Mouse (Mus musculus): Measurements from ENCODE around the gene Lztfl1.
"Not testable (repeated sequence)": the region's sequence is repeated elsewhere in the genome, so short reads cannot be mapped to it uniquely, and the experiment has no call there.

Gene Lztfl1

DNA sequence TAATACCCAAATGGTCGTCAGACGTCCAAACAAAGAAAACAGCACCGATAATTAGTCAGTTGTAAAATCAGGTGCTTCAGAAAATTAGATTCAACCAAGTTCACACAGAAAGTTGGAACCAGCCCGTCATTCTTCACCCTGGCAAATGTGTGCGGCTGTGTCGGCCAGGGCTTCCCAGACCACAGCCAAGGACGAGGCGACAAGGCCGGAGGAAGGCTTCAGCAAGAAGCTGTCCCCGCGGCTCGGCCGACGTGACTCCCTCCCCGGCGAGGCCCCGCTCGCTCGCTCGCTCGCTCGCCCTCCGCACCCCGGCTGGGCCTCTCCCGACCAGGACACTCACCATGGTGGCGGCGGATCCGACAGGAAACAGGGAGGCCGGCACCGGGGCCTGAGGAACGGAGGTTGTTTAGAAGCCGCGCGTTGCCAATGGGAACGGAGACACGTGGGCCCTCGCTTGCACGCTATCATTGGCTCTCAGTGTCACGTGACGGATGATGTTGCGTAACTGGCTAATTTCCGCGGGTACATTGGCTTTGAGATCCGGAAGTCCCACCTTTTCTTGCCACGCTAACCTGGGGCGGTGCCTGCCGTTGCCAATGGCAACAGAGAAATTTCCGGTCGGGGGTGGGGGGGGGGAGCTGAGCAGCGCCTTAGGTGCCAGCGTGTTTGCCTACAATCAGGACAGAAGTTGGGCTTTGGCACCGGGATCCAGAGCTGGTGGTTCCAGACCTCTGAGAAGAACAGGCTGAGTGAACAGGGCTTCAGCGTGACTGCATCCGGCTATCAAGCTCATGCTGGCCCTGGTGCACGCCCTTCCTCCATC lies at the start of gene Lztfl1:
Lztfl1 (minus strand) TSS at position 512 of the 823 bp plus-strand sequence.
- peak; percentile 98 for DNase-seq (ENCODE audit: low spot score)

DNA sequence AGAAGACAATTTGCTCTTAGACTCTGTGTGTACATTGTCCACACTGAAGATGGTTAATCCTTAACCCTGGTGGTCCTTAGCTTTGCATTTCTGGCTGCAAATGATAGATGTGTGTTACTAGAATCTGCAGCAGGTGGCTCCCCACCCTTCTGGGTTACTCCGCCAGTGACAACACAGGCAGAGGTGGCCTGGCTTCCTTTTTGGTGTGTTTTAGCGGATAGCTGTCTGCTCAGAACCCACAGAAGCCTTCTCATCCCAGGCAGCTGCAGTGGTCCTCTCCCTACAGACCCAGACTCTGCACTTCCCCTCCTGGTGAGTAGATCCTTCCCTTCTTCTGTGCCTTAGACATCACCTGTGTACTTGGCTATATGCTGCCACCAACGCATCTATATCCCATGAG lies 49.5 kb upstream of the Lztfl1 start:
- no peak for DNase-seq (ENCODE audit: low spot score)

DNA sequence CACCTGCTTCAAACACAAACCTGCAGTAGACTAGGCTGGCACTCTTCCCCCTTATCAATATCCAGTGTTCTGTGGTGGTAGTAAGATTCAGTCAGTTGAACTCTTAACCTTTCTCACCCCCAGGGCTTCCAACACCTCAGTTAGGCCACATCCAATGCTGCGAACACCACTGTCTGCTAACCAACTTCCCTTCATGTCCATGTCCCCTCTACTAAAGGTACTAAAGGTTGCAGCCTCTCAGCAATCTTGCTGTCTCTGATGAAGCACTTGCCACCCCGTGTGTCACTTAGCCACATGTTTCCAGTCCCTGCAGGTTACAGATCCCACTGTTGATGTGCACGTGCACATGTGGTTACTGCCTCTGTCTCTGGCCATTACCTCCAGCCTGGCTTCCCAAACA lies 46.3 kb upstream of the Lztfl1 start:
- no peak for DNase-seq (ENCODE audit: low spot score)

DNA sequence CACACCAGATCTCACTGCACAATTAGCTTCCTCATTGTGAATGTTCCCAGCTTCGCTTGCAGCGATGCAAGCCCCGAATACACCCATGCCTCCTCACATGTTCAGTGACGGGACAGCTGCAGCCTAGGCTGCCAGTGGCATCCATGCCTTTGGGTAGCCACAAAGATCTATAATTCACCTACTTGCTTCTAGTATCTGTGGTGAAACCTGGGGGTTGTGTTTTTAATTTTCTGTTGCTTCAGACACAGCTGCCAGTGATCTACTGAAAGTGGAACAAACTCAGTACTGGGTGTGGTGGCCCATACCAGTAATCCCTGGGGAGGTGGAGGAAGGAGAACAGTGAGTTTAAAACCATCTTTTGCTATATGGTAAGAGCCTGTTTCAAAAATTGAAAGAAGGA lies 45.4 kb upstream of the Lztfl1 start:
- DNase-seq (ENCODE audit: low spot score), result no peak

DNA sequence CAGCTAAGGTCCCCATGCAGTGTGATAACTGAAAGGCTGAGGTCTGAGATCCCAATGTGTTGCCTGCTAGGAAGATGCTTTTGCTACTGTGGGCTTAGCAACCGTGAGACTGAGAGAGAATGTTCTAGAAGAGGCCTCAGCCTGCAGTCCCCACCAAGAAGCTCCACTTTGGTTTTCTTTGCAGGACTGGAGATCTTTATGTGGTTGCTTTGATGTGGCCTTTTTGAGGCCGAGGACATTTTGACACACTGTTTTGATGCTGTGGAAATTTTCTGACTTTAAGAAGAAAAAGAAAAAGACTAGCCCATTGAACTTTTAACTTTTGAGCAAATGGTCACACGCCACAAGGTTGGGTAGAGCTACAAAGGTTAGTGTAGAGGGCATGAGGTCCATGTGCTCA lies 43.3 kb upstream of the Lztfl1 start:
- DNase-seq (ENCODE audit: low spot score), result no peak

DNA sequence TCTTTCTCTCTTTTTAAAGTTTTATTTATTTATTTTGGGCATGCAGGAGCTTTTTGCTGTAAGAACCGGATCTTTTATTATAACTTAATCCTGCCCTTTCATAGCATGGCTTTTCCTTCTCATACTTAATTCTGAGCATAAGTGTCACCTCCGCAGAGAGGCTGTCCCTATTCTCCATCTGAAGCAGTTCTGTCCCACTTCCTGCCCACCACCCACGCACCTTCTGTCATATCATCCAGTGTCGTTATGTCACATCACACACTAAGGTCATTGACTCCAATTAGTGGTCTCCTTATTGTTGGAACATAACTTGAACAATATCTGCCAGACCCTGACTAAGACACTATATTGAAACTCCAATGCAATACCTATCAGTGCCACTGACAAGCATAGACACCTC lies 41.1 kb upstream of the Lztfl1 start:
- DNase-seq (ENCODE audit: low spot score), result no peak

DNA sequence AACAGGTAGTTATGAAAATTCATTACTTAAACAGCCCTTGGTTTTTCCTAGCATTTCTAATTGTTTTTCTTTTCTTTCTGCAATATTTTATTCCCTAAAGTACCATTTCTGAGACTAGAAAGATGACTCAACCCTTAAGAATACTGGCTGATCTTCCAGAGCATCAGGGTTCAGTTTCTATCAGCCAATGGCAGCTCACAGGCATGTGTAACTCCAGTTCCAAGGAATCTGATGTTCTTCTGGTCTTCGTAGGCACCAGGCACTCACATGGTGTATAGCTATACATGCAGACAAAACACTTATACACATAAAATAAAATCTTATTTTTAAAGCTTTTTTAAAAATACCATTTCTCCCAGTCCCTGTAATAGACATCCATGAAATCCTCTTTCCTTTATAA lies 40.7 kb upstream of the Lztfl1 start:
- no peak for DNase-seq (ENCODE audit: low spot score)

DNA sequence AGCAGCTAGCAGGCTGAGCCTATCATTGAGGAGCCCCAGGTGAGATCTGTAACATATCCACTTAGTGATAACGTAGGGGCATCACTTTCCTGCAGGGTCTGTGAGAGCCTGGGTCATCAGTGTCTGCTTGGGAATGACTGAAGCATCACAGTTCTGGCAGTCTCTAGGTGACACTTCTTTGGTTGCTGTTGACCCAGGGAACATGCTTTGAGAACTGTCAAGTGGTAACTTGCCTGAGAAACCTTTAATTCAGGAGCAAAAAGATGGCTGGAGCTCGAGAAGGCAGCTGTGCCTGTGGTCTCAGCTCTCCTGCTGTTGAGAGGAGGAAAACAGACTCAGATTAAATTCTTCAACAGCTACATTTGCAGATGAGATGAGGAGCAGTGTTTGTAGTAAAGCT lies 39.8 kb upstream of the Lztfl1 start:
- DNase-seq (ENCODE audit: low spot score), result no peak

DNA sequence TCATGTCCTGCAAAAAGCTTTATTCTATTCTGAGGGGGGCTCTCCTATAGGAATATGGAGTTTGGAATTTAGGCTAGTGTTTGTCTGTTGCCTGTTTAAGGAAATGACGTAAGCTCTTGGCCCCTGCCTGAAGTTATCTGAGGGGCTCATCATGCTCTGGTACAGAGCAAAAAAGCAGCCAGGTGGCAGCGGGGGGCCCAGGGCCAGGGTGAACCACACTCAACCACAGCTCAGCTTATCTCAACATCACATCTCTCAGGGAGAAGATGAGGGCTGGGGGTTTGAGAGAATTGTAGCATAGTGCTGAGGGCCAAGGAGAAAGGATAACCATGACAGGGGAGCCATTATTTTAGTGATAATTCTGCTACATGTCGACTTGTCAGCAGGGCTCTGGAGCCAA lies 39.3 kb upstream of the Lztfl1 start:
- no peak for DNase-seq (ENCODE audit: low spot score)

DNA sequence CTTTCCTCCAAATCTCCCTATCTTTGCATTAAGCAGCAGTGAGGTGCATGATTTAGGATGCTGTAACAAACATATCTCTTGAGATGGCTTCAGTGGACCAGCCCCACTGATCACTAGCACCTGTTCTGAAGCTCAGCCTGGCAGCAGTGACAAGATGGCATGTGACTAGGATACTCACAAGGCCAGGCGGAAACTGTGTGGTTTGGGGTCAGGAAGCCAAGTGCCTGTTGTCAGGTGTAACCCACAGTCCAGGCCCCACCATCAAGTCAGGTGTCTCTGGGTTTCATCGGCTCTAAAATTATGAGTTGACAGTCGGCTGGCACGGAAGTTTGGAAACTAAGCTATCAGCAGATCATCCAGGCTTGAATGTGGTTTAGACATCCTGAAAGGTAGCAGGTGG lies 36.8 kb upstream of the Lztfl1 start:
- DNase-seq (ENCODE audit: low spot score), result no peak

DNA sequence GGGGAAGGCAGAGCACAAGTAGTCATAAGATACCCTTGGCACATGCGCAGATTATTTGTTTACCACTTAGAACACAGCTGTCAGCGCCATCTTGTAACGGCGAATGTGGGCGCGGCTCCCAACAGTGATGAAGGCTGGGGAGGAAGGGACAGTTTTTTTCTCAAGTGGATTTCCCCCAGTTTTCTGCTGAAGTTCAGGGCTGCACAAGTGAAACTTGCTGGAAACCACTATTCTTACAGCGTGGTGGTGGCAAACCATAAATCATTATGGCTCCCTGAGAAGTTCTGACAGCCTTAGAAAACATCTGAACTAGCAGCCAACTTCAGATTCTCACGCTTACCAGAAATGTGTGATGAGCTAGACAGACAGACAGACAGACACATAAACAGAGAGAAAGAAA lies 32.2 kb upstream of the Lztfl1 start:
- DNase-seq (ENCODE audit: low spot score), result not testable (repeated sequence)

DNA sequence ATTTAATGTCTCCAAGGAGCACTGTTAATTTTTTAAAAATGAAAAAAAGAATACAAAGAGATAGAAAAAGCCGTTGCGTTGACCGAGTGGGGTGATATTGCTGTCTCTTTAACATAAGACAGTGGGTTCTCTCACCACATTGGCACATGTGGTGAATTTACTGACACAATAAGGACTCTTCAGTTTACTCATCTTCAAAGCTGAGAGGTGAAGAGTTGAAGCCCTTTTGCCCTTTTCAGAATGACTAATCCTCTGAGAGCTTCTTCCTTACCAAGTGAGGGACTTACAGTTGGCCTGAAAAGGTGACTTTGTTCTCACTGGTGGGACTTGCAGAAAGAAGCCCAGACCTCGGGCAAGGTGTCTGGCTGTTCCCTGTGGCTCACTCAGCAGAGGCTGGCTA lies 23.3 kb upstream of the Lztfl1 start:
- no peak for DNase-seq (ENCODE audit: low spot score)

DNA sequence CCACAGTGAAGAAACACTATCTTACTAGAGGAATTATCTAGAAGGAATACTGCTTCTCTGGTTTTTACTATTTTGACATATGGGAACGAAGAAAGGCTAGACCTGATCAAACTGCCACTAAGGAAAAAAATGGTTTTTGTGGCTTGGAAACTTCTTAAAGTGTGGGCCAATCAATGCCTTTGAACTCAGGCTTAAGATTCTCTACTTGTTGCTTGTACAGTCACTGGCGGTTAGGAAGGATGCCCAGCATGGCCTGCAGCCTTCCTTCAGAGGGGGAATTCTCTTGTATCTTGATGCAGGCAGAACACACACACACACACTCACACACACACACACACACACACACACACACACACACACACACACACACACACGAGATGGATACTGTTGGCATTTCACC lies 16.6 kb upstream of the Lztfl1 start:
- no peak for DNase-seq (ENCODE audit: low spot score)

DNA sequence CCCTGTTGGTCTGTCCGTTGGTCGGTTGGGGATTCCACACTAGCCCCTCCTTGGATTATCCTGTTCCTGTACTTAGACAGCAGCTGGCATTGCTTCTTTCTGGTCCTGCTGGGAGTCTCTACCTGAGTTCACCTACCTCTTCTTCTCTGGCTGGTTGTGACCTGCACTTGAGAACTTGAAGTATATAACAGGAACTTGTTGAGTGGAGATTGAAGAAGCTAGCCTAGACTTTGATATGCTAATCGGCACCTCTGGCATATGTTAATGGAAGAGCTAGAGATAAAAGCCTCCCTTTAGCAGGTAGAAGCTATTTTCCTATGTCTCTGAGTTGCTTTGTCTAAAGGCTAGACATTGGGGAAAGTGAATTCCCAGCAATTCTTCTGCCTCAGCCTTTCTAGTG lies 13.8 kb upstream of the Lztfl1 start:
- DNase-seq (ENCODE audit: low spot score), result no peak

DNA sequence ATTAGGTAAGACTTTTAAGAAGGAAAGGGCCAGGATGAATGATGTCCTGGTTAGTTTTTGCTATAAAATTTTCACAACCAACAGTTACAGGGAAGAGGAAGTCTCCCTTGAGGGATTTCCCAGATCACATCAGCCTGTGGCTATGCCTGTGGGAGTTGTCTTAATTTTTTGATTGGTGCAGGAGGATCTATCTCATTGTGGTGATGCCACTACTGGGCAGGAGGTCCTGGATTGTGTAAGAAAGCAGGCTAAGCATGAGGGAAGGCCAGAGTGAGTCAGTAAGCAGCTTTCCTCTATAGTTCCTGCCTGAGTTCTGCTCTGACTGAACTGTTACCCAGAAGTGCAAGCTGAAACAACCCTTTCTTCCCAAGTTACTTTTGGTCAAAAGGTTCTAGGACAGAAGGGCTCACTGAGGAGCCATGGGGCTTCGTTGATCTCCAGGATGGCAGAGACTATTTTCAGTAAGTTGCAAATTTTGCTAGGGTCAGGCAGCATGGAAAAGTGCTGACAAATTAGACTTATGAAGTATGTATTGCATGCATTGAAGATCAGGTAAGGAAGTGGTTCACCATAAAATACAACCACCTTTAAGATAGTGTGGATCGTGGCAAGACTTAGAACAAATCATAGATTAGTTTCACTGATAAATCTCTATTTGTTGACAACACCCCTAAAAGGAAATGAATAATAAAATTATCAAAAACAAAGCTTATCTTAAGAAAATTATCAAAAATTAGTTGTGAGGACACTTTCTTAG lies 5.4 kb upstream of the Lztfl1 start:
- DNase-seq (ENCODE audit: low spot score), result no peak

DNA sequence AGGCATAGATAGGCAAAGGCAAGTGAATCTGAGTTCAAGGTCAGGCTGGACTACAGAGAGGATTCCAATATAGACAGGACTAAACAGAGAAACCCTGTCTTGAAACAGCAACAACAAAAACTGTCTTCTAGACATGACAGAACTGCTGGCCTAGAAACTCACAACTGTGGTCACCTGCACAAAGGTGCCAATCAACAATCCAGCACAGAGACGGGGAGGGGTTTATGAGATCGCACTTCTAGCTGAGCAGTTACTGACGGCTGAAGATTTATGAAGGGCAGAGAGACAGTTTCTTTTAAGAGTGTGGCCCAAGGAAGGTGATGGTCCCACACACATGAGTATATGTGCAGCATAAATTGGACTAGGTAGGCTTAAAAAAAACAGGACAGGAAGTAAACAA lies 1.2 kb downstream of the Lztfl1 start:
- DNase-seq (ENCODE audit: low spot score), result no peak

DNA sequence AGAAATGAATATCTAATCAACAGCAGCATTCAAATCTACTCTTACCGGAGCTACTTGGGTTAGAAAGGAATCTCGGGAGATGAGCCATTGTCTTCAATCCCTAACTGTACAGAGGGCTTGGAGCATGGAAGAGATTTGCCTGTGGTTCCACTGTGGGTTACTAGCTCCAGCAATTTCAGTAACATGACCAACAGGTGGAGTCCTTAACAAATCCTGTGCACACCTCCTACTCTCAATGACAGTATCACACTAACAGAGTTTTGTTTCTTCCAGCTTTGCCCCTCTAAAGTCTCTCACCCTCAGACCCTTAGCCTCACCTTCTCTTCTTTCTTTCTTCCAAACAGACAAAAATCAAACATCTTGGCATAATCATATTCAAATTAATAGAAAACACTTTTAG lies 4.4 kb downstream of the Lztfl1 start:
- no peak for DNase-seq (ENCODE audit: low spot score)

DNA sequence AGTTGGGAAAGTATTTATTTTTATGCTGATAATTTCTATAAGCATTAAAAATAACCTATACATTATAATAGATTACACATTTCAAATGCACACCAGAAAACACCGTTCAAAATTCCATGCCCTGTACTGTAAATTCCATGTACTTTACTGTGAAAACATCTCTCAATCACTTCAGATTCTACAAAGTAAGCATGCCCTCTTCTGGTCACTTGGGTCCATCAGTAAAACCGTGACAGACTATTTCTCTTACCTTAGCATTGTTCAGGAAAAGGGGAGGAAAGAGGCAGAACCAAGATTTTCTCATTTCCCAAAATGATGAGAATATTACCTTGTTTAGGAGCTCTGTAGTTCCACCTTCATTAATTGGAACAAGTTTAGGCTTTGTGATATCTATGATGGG lies 8.3 kb downstream of the Lztfl1 start:
- DNase-seq (ENCODE audit: low spot score), result no peak

DNA sequence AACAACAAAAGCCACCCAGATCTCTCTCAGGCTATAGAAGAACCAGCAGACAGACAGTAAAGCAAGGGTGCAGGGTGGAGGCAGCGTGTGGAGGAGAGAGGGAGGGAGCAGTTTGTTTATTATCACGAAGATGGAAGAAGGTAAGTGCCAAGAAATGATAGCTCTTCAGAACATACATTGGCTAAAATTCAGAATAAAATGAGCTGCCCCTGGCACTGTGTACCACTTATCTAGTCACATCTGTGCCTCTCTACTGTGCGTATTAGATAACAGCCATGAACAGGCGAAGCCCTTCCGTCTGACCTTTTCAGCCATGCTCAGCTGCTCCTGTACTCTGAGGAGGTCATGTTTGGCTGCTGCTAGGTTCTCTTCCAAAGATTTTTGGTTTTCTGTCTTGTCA lies 15.7 kb downstream of the Lztfl1 start:
- peak; percentile 78 for DNase-seq (ENCODE audit: low spot score)

DNA sequence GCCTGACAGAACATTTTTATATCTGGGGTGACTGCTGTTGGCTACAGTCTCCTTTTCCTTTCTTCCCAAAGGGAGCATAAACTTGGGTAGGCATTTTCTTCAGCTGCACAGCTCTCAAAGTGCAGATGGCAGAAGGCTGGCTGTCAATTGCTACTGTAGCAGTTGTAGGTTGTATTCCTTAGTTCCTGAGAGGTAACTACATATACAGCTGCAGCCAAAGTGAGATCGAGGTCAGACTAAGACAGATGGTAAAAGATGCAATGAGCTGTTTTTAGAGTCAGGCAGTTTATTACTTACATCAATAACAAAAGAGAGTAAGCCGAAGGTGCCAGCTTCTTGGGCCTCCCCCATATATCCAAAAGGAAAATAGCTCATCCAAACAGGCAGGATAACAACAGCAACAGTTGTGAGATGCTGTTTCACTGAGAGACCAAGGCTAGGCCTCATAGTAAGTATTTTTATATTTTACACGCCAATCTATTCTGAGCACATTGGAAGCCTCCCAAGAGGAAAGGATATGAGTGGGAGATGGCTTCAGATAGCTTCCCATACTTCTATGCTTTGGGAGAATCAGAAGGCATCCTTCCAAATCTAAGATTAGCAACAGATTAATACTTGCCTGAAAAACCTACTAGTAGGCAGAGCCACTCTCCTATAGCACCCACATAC lies 21.7 kb downstream of the Lztfl1 start:
- no peak for DNase-seq (ENCODE audit: low spot score)

DNA sequence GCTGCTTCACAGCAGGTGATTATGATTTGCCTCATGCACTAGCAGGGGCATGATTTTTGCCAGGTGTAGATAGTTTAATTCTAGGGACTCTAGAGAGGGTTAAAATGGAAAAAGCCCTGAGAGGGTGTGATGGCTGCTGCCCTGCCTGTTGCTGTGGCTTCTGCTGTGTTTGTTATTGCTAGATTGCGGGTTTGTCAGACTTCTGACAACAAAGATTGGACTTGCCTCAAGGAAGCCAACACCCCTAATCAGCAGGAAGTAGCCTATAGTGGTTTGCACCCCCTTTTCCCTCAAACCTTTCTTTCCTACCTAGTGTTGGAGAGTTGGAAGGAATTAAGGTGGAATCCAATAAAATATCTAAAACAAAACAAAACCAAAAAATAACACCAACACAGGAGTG lies 29.3 kb downstream of the Lztfl1 start:
- no peak for DNase-seq (ENCODE audit: low spot score)

DNA sequence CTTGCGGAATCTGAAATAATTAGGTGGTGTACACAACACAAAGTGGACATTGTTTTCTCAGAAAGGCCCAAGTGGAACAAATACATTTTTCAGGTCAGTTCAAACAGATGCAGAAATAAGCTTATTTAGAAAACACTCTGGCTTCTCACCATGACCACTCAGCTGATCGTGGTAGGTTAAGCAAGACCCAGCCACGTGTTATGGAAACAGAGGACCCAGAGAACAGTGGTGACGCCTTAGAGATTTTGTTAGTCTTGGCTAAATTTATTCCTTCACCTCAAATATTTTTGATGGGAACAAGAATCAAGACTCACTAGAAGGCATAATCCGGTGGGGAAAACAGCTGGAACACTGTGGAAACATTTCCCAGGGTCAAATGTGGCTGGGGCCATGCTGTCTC lies 31.3 kb downstream of the Lztfl1 start:
- DNase-seq (ENCODE audit: low spot score), result no peak

DNA sequence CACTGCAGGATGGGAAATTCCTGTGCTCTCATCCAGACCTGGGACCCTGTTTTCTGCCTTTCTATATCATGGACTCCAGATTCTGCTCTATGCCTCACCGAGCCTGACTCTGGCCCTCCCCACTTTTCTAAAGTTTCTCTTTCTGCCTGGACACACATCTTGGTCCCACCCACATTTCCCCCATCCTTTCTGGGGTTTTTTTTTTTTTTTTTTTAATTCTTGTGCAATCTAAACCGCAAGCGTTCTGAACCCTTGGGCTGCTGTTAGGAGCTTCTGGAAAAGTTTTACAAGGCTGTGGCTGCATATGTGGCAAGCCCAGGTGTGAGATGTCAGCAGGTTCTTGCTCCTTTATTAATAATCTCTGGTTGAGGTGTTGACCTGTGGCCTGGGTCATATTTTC lies 33.8 kb downstream of the Lztfl1 start:
- no peak for DNase-seq (ENCODE audit: low spot score)
